Mouse (Mus musculus) CH12.LX (cell line): Measurements from ENCODE around the gene Ahnak.

Source experiments
- BHLHE40 ChIP-seq: IDR thresholded peaks from 2 replicates; pipeline ENCODE4 v1.6.1; 2011; ENCODE audit warnings: mild to moderate bottlenecking, low read depth, low read length, improper control_type of control experiment
- CHD2 ChIP-seq: IDR thresholded peaks from 2 replicates; pipeline ENCODE4 v1.6.1; 2011; ENCODE audit warnings: low read length, improper control_type of control experiment
- CTCF ChIP-seq, 2 experiments: IDR thresholded peaks in 1 of 2; conservative IDR thresholded peaks in 1 of 2; 2 replicates each; pipeline ENCODE4 v1.5.1; 2011 to 2012; ENCODE audit warnings: low read depth in 2 of 2, low read length in 2 of 2, improper control_type of control experiment in 1 of 2, inconsistent platforms in 1 of 2, mild to moderate bottlenecking in 1 of 2, moderate library complexity in 1 of 2
- EP300 ChIP-seq: IDR thresholded peaks from 2 replicates; pipeline ENCODE4 v1.6.1; 2011; ENCODE audit warnings: low read length, improper control_type of control experiment
- NRF1 ChIP-seq: IDR thresholded peaks from 2 replicates; pipeline ENCODE4 v1.6.1; 2014; ENCODE audit warnings: low read depth, mild to moderate bottlenecking, inconsistent platforms, low read length, improper control_type of control experiment, moderate library complexity
- POLR2A ChIP-seq: IDR thresholded peaks from 2 replicates; pipeline ENCODE4 v1.6.1; 2011; ENCODE audit warnings: low read depth, mild to moderate bottlenecking, improper control_type of control experiment, low read length
- TCF12 ChIP-seq: IDR thresholded peaks from 2 replicates; pipeline ENCODE4 v1.6.1; 2014; ENCODE audit warnings: low read depth, mild to moderate bottlenecking, inconsistent platforms, low read length, improper control_type of control experiment
- USF2 ChIP-seq: conservative IDR thresholded peaks from 2 replicates; pipeline ENCODE4 v1.6.1; 2011; ENCODE audit warnings: low read depth, low read length, improper control_type of control experiment
- ZNF384 ChIP-seq: IDR thresholded peaks from 2 replicates; pipeline ENCODE4 v1.6.1; 2012; ENCODE audit warnings: low read depth, low read length, improper control_type of control experiment, inconsistent platforms

GRCm38 (mm10) chr19:9047207-9047945 lies 58.3 kb downstream of the Ahnak start:
- TF ChIP-seq POLR2A (no peak), EP300 (no peak), USF2 (no peak), CTCF (conservative IDR thresholded peaks at IDR 0.05 in 1 of 2, IDR thresholded peaks at IDR 0.05 in 1 of 2; ENCODE audit: low read depth in 2 of 2, low read length in 2 of 2) (no peak), BHLHE40 (no peak), TCF12 (no peak), ZNF384 (no peak), NRF1 (no peak), CHD2 (no peak)
